Mouse (Mus musculus) cerebellum, postnatal 10 days (tissue): ENCODE measurements at regions not wholly inside any gene's neighbourhood (a gene's known extent, or its start where the extent isn't known, plus 50 kb on each side); places are given as distances from the start of the nearest gene placed in this dataset.
"Not testable (repeated sequence)": the region's sequence is repeated elsewhere in the genome, so short reads cannot be mapped to it uniquely, and the experiment has no call there.

Experiments
- DNase-seq, 2 experiments: peaks; one replicate each; pipeline ENCODE4 v3.0.0; 2021; ENCODE audit warnings: mixed read lengths in 2 of 2

DNA sequence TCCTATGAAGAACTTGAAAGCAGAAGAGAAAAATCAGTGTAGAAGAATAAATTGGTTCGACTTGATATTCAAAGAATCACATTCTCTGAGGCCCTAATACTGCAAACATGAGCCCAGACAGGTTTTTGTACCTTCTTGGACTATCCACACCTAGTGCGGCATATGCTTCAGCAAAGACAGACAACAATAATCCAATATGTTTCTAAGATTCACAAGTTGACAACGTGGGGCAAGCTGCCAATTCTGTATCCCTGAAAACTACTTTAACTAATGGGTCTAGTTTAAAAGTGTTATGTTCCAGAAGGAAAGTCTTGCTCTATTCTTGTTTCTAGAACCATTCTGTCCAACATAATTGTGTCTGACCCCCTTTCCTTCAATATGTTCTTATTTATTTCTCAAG is 796.0 kb downstream of the Cypt12 start:
- DNase-seq: no peak

GRCm38 (mm10) chr3:18746206-18746605 is 798.0 kb downstream of the Cypt12 start:
- DNase-seq: no peak

DNA sequence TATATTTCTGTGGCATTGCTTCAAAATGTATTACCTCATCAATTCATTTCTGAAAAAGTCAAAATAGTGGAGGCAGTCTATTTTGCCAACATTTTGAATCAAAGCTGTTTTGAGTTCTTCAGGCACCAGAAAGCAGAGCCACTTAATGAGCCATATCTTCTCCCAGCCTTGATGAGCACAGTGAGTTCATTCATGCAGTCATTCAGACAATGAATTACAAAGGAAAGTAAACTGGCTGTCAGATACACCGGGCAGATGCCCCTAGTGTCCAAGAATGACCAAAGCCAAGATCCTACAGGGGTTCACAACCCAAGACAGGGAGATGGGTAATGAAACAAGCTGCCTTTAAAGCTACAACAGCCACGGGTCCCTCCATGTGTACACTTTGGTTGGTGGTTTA is 798.7 kb downstream of the Cypt12 start:
- no peak for DNase-seq

GRCm38 (mm10) chr3:18751660-18752259 is 803.5 kb downstream of the Cypt12 start:
- no peak for DNase-seq

GRCm38 (mm10) chr3:18764301-18765078 is 816.3 kb downstream of the Cypt12 start:
- DNase-seq: peak; percentile 97

DNA sequence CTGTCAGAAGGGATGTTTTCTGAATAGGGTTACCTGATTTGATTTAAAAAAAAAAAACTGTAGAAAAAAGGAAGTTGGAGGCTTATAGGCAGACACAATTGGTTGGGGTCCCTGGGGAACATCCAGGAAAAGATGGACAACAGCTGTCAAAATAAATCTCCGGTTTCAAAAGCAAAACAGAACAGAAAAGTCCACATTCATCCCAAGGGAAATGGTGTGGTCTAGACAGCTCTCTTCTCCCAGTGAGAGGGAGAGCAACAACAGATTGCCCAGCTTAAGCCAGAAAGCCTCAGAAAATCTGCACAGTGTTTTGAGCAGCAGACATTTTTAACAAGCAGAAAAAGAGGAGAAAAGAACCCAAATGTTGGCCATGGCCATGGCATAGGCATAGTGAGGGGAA is 830.3 kb downstream of the Cypt12 start:
- no peak for DNase-seq

GRCm38 (mm10) chr3:18787531-18788176 is 839.4 kb downstream of the Cypt12 start:
- peak; percentile 76 to 80 for DNase-seq

DNA sequence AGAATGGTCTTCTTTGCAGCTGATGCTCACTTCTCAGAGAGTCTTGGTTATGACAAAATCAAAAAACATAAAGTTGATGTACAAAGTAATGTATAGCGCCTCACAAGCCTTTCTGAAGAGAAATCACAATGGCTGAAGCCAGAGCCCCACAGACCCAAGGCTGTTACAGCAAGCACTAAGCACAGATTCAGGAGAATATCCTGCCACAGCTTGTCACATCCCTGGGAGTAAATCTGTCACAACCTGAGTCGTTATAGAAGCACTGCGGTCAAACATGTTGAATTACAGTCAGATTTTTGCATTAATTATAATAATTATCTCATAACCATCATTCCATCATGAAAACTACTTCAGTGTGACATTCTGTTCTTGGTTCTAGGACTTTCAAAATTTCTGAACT is 825.7 kb downstream of the 1700064H15Rik start:
- DNase-seq: no peak

GRCm38 (mm10) chr3:18828788-18829320 is 799.6 kb downstream of the 1700064H15Rik start:
- DNase-seq: not testable (repeated sequence)

GRCm38 (mm10) chr3:18868117-18868739 is 760.2 kb downstream of the 1700064H15Rik start:
- peak; percentile 33 to 34 for DNase-seq

GRCm38 (mm10) chr3:18868758-18869157 is 759.7 kb downstream of the 1700064H15Rik start:
- DNase-seq: no peak

- DNase-seq: no peak
Measured at GRCm38 (mm10) chr3:18877060-18877459, 751.4 kb downstream of the 1700064H15Rik start.

- no peak for DNase-seq
Measured at GRCm38 (mm10) chr3:18877572-18877971, 750.9 kb downstream of the 1700064H15Rik start.

- DNase-seq: no peak
Measured at GRCm38 (mm10) chr3:18881186-18881585, 747.3 kb downstream of the 1700064H15Rik start.

DNA sequence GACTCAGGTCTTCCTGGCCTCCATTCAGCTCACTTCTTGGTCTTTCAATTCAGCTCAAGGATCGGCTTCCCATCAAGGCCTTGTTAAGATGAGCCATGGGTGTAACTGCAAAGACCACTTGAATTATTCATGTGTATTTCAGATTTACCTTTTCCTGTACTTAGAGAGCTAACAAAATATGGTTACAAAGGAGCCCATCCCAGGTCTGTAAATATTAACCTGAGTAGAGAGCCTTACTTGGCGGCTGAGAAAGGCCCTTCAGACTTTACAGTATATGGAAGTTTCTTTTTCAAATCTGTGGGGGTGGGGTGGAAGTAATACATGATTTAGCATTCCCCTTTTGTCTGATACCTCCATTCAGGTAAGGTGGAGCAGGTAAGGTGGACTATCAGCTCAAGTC is 735.7 kb downstream of the 1700064H15Rik start:
- DNase-seq: no peak

GRCm38 (mm10) chr3:18905769-18906168 is 722.7 kb downstream of the 1700064H15Rik start:
- DNase-seq: peak; percentile 86 to 92

GRCm38 (mm10) chr3:18906210-18906609 is 722.3 kb downstream of the 1700064H15Rik start:
- DNase-seq: no peak

GRCm38 (mm10) chr3:18908737-18909136 is 719.7 kb downstream of the 1700064H15Rik start:
- no peak for DNase-seq

GRCm38 (mm10) chr3:18928401-18929104 is 699.9 kb downstream of the 1700064H15Rik start:
- no peak for DNase-seq

DNA sequence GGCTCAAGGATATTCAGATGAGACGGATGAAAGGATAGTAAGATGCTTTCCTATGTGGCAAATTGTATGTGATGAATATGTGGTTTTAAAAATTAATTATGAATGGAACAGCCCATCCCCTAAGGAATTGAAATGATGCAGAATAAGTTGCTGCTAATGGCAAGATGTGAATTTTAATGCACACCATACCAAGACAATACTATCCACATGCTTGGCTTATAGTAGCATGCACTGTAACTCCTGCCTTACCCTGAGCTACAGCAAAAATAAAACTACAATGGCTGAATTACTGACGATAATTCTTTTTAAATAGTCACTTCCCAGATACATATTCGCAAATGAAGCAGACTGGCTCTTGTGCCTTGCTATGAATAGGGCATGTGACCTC is 699.4 kb downstream of the 1700064H15Rik start:
- no peak for DNase-seq

DNA sequence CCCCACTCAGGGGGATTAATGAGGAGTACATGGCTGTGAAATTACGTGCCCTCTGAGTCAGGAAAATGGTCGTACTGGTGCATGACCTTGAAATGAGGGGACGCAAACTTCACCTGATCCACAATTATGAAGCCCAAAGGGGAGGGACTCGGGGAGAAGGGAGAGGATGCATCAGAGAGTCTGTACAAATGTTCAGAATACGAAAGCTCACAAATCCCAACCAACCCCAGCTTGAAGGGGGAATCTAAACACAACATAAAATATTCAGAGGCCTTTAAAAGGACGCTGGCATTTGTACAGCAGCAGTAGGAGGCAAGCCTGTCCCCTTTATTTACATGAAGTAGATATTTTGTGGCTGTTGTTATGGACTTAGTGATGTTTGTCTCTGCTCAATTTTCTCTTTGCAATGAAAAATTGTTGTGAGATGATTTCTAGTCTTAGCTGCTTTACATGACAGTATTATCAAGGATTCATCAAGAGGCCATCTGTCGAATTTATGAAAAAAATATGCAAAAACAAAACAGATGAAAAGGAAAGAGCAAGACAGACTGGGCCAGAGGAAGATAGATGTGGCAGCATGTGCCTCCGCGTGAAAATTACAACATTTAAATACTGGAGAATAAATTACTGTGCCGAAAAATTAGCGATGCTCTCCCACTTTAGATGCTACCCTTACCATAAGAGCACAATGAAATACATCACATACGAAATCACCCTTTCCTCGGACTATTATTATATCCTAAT is 695.3 kb downstream of the 1700064H15Rik start:
- peak; percentile 12 to 21 for DNase-seq

DNA sequence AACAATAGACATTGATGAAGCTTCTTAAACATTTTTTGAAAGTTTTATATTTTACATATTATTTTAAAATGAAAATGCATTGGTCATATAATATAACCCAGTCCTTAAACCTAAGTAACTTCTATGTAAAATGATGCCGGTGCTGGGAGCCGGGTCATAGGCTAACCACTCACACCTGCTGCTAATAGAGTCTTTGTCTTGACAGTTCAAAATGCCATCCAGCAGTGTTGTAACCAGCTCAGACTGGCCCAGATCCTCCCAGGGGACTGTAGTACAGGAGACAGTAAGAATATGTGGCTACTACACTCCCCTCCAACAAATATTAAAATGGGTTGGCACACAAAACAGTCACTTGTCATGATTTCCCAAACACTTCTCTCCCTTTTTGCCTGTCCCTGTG is 693.6 kb downstream of the 1700064H15Rik start:
- no peak for DNase-seq
